Mouse (Mus musculus): ENCODE results near the gene Csf2ra.

DNA sequence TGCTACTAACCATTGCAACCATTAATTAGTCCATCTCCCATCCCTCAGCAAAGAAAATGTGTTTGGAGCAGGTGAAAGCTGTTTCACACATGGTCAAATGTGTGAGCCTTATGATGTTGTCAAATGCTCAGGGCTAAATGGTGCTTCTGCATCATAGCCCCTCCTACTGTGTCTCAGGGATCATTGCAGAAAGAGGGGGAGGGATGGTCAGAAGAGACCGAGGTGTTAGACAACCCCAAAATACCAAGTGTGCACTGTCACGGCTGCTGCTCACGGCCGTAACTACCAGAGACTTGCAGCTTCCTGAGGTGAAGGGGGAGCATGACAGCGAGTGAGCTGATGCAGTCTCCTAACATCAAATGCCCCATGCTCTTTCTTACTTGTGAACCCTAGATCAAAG lies 6.3 kb upstream of the Csf2ra start:
- TF ChIP-seq CTCF (IDR thresholded peaks at IDR 0.05; ENCODE audit: control insufficient read depth, insufficient read depth, insufficient read length), result no peak
- no peak for TF ChIP-seq USF1 (IDR thresholded peaks at IDR 0.05; ENCODE audit: low read depth)
- no peak for TF ChIP-seq CEBPB (IDR thresholded peaks at IDR 0.05; ENCODE audit: low read depth)
- TF ChIP-seq MYOG (IDR thresholded peaks at IDR 0.05; ENCODE audit: control insufficient read depth, extremely low read depth, insufficient read length), result no peak
- no peak for TF ChIP-seq MYOD1 (IDR thresholded peaks at IDR 0.05; ENCODE audit: control insufficient read depth, insufficient read length, low read depth)

Data from C2C12 (cell line).